Mouse (Mus musculus): ENCODE data around the gene Phkg1.
"Not testable (repeated sequence)": the region's sequence is repeated elsewhere in the genome, so short reads cannot be mapped to it uniquely, and the experiment has no call there.

Gene Phkg1

GRCm38 (mm10) chr5:129907775-129908174 is 9.4 kb upstream of the Phkg1 start:
- no peak for DNase-seq (ENCODE audit: low spot score)

DNA sequence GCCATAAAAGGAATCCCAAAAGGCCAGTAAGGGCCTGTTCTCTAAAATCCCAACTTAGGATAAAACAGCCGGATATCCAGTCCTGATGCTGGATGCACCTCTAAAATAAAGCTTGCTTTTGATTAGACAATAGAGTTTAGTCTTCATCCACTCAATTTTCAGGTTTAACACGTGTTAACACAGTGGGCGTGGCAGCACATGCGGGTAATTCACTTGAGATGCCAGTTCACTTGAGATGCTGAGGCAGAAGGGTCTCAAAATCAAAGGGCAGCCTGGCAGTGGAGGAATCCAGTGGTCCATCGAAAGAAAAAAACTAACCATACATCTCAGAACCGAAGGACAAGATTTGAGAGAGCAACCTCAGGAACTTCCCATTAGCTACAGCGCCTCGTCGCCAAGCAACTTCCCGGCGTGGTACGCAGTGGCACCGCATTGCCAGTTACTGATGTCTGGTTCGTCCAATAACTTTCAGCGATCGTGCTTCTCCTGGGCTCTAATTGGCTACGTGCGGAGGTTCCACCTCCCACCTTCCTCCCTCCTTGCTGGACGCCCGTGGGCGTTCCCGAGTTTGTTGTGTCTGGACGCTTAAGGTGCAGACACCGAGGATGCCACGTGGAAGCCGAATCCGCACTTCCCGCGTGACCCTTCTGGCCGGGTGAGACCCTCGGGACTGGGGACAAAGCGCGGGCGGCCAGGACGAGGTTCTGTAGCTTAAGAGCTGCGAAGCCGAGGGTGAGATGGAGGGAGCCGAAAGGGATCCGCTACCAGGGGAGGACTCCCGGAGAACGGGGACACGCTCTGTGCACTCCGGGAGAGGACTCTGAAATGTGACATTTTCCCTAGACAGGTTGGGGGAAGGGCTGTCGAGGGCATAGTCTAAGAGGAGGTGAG is 2.9 kb downstream of the Phkg1 start, which contains the start of gene Zbed5:
Gene Zbed5, plus strand, starts transcription at position 526 of the 891 bp plus-strand sequence.
- DNase-seq (ENCODE audit: low spot score): peak; percentile 75

DNA sequence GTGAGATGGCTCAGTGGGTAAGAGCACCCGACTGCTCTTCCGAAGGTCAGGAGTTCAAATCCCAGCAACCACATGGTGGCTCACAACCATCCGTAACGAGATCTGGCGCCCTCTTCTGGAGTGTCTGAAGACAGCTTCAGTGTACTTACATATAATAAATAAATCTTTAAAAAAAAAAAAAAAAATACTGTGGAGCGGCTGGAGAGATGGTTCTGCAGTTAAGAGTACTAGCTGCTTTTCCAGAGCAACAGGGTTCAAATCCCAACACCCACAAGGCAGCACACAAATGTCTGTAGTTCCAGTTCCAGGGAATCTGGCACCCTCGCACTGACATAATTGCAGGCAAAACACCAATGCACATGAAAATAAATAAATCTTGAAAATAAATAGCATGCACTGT is 8.0 kb downstream of the Phkg1 start:
- DNase-seq (ENCODE audit: low spot score): not testable (repeated sequence)

GRCm38 (mm10) chr5:129886911-129887636 is 11.3 kb downstream of the Phkg1 start, which contains the start of gene Chchd2:
Gene Chchd2 (minus strand): TSS chr5:129887470.
- DNase-seq (ENCODE audit: low spot score): peak; percentile 85

GRCm38 (mm10) chr5:129886271-129886670 is 12.1 kb downstream of the Phkg1 start:
- peak; percentile 31 for DNase-seq (ENCODE audit: low spot score)

DNA sequence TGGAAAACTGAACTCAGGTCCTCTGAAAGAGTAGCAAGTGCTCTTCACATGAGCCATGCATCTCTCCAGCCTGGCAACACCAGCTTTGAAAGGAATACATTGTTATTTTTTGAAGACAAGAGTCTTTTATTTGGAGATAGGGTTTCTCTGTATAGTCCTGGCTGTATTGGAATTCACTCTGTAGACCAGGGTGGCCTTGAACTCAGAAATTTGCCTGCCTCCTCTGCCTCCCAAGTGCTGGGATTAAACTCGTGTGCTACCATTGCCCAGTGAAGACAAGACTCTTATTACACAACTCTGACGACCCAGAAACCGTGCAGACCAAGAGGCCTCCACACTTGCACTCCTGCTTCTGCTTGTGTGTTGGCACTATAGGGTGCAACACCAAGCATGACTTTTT is 18.5 kb downstream of the Phkg1 start:
- no peak for DNase-seq (ENCODE audit: low spot score)

DNA sequence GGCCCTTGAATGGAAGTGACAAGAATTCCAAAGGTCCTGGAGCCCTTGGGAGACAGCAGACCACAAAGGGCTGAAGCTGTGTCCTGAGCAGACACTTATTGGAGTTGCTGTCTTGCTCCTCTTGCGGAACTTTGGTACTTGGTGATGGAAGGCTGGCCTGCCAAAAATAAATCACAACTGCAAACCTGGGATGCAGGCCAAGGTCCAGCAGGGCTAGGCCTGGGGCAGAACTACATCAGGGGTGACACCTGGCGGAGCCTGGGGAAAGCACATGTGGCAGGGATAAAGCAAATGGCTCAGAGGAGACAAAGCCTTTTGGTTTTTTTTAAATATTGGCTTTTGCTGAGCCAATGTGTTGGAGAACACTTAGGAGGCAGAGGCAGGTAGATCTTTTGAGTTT is 19.4 kb downstream of the Phkg1 start:
- DNase-seq (ENCODE audit: low spot score): no peak

DNA sequence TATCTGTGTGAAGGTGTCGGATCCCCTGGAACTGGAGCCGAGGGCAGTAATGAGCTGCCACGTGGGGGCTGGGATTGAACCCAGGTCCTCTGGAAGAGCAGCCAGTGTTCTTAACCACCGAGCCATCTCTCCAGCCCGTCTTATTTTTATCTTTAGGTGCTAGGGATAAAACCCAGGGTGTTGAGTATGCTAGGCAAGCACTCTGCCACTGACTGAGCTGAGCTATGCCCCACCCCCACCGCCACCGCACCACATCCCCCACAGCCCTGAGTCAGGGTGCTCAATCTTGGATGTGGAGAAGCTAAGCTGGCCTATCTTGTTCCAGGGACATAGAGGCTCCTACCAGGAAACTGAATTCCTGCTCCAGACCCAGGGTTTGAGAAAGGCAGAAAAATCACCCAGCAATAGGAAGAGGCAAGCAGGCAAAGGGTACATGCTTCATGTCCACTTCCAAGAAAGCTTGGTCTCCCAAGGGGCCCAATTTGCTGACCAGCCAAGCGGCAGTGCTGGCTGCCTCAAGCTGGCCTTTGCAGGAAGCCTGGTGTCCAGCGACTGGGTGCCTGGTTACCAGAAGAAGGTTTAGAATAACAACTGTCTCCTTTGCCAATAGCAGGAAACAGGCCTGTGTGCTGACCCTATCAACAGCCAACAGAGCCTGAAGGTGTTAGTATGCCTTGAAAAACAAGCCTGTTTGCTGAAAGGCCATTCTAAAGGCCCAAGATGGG is 20.5 kb downstream of the Phkg1 start:
- DNase-seq (ENCODE audit: low spot score): no peak

GRCm38 (mm10) chr5:129875098-129875497 is 23.3 kb downstream of the Phkg1 start:
- DNase-seq (ENCODE audit: low spot score): no peak

DNA sequence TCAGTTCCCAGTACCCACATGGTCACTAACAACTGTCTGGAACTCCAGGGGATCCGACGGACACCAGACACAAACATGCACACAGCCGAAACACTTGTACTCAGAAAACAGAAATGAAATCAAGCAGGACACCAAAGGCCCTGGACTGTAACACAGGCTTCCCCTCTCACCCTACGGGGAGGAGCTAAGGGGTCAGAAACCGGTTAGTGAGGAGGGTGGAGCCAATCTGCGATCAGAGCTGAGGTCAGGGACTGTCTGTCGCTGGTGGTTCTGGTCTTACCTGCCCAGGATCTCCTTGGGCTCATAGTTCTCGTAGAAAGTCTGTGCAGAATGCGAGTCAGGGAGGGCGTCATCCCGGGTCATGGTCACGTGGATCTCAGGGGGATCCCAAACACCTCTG is 24.4 kb downstream of the Phkg1 start:
- no peak for DNase-seq (ENCODE audit: low spot score)

DNA sequence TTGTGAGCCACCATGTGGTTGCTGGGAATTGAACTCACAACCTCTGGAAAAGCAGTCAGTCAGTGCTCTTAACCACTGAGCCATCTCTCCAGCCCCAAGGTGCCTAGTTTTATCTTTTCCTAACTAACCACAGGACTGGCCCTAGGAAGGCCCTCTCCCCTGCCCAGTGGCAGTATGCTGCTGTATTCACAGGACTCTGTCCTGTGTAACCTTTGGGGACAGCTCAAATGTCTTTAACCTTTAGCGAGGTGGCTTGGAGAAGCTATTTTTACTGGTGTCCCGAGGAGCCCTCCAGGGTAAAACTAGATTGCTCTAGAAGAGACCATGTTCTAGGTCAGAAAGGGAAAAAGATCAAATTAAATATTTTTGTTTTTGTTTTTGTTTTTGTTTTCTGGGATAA is 27.1 kb downstream of the Phkg1 start:
- no peak for DNase-seq (ENCODE audit: low spot score)

- no peak for DNase-seq (ENCODE audit: low spot score)
These were observed 28.9 kb downstream of the Phkg1 start for GRCm38 (mm10) chr5:129869238-129869995.

- DNase-seq (ENCODE audit: low spot score): no peak
These were observed 32.5 kb downstream of the Phkg1 start for GRCm38 (mm10) chr5:129865841-129866240.

DNA sequence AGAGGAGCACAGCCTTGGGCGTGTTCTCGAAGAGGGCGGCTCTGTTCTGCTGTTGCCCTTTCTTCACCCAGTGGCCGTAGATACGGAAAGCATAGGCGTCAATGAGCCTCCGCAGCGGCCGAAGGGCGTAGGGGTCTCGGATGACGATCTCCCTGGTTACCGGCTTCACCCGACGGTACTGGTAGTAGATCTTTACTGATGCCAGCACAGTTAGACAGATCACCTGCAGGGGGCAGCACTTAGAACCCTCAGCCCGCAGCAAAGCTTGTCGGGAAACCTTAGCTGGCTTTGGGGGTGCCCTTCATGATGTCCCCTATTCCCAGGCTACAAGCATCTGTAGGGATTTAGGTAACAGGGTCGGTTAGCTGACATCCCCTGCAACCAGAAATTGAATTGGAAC is 33.9 kb downstream of the Phkg1 start:
- no peak for DNase-seq (ENCODE audit: low spot score)

GRCm38 (mm10) chr5:129862325-129862724 is 36.0 kb downstream of the Phkg1 start:
- DNase-seq (ENCODE audit: low spot score): no peak

DNA sequence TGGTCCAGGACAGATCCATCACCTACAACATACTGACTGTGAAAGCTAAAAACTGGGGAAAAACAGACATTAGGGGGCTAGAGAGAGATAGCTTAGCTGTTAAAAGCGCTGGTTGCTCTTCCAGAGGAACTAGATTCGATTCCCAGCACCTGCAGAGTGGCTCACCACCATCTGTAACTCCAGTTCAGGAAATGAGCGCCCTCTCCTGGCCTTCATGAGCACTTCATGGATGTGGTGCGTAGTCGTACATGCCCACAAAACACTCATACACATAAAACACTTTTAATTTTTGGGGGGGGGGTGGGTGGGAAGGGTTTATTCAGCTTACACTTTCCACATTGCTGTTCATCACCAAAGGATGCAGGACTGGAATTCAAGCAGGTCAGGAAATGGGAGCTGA is 41.9 kb downstream of the Phkg1 start:
- no peak for DNase-seq (ENCODE audit: low spot score)

GRCm38 (mm10) chr5:129855163-129855562 is 43.2 kb downstream of the Phkg1 start:
- DNase-seq (ENCODE audit: low spot score): no peak

DNA sequence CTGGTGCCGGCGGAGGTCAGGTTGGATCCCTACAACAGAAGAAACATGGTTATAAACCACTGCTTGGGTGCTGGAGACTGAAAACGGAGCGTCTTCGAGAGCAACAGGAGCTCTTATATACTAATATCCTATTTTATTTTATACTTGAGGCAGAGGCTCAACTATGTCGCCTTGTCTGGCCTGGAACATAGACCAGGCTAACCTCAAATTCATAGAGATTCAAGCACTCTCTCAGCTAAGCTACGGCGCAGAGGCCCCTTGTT is 50.9 kb downstream of the Phkg1 start:
- no peak for DNase-seq (ENCODE audit: low spot score)

DNA sequence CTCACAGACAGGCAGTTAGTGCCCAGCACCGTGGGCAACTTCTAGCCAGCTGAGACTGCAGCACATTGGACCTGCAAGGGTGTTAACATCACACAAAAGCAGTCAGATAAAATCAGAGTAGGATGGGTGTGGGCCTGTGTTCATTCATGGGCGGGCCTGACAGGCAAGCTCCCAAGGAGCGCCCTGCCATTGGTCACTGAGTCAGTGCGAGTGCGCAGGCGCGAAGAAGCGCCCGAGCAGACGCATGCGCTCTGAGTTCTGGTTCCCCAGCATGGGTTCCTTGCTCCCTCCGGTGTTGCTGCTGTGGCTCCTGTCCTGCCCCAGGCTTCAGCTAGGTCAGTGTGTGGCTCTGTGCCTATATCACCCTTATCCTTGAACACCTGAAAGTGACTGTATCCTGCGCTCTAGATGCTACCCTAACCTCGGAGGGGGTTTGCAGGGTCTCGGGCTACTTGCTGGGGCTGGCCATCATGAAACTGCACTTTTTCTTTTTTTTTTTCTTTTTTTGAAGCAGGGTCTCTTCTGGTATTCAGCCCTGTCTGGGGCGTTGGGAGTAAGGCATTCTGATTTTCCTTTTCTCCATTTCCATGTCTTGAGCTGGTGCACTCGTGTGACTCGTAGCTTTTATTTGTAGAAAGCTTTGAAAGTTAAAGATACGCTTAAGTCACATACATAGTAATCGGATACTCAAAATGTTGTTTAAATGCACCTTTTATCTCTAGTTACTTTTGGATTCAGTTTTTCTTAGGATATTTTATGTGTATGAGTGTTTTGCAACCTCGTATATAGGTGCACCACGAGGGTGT is 51.4 kb downstream of the Phkg1 start, which contains the start of gene Sumf2:
Gene Sumf2, plus strand, starts transcription at position 235 of the 806 bp plus-strand sequence.
- peak; percentile 88 for DNase-seq (ENCODE audit: low spot score)

DNA sequence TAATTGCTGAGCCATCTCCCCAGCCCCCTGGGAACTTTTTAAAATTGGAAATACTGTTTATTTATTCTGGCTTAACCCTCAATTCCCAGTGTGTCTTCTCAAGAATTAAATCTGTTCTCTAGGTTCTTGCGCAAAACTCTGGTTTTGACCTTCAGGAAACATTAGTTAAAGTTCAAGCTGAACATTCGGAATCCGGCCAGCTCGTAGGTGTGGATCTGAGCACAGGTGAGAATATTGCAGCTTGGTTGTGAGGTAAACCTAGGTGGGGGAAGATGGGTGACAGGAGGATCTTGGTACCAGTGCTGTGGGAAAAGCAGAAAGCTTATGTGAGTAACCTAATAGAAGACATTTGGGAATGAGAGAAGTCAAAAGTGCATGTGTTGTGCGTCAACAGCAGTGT is 53.5 kb downstream of the Phkg1 start:
- DNase-seq (ENCODE audit: low spot score): no peak
